Mouse (Mus musculus): ENCODE measurements around the gene C5ar1.
"Not testable (repeated sequence)": the region's sequence is repeated elsewhere in the genome, so short reads cannot be mapped to it uniquely, and the experiment has no call there.

GRCm38 (mm10) chr7:16308093-16308492 lies 48.8 kb upstream of the C5ar1 start, which contains the start of gene Bbc3:
- TF ChIP-seq CTCF (IDR thresholded peaks at IDR 0.05; ENCODE audit: control insufficient read depth, insufficient read depth, insufficient replicate concordance, low read depth, low read length); POLR2A (IDR thresholded peaks at IDR 0.05; ENCODE audit: control insufficient read depth, low read depth, low read length): not testable (repeated sequence)

Measured in testis, adult 2 months (tissue).